9 mouse cellular contexts compared by ENCODE assay signal in the genomic region with DNA sequence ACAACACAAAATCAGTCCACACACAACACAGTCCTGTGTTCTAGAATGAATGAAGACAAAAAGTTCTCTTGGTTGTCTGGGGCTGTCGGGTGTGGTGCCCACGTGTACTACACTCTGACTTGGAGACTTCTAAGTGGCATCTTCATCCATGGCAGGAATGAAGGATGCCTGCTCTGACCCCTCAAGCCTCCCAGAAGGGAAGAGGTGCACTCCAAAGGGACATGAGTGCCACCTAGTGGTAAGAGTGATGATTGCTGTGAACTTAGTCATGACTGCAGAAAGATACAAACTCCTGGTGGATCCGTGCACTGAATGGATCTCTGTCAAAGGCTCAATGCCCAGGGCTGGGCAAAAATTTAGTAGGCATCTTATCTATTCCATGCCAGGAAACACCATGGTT. TPM values are rescaled to one million over a fixed set of nuclear protein-coding genes. Genes with fewer than 3 reads are reported as not detected.
A peak's percentile ranks its signal among the peaks of the same experiment; 100 is the strongest.
DNase-seq lines count a peak whose midpoint lies in the region; ATAC-seq and TF ChIP-seq lines count a peak whose summit lies in the region.
"Had no signal": no experiment of that assay in that cellular context is flagged by ENCODE, and none has a peak within 500 bp of the region (broad histone marks: within the 10 kb centered on the region; RNA-seq: fewer than 3 reads in every experiment).

No protein-coding gene starts in this region.

- no peaks in the 10 kb centered on the region for H3K4me1 ChIP-seq in embryonic facial prominence, embryonic 14.5 days (ENCODE audit: control insufficient read depth, insufficient read depth, low read length)
- no peaks in the 10 kb centered on the region for H3K4me1 ChIP-seq in hindbrain, postnatal 0 days (ENCODE audit: insufficient read depth, low read length)
- H3K4me1 ChIP-seq in limb, embryonic 11.5 days (ENCODE audit: control insufficient read depth, insufficient read depth, low read length), result no peaks in the 10 kb centered on the region

- DNase-seq in urinary bladder, postnatal 25 days (ENCODE audit: low spot score), result peak; percentile 59
- no peak for DNase-seq in urinary bladder, postnatal 4 days (ENCODE audit: low spot score in 2 of 2)
- peak; percentile 70 to 81 for DNase-seq in adrenal gland, postnatal 36 days
- DNase-seq in embryonic facial prominence, embryonic 14.5 days (ENCODE audit: low spot score), result peak; percentile 70
- peak; percentile 89 for DNase-seq in hindbrain, postnatal 0 days (ENCODE audit: low spot score)
- peak; percentile 81 for DNase-seq in limb, embryonic 11.5 days (ENCODE audit: low spot score)

- no peak overlapping the region for H3K9ac ChIP-seq in embryonic facial prominence, embryonic 14.5 days (ENCODE audit: low read depth, low read length)
- H3K9ac ChIP-seq in hindbrain, postnatal 0 days (replicated peaks; ENCODE audit: low read length), result no peak overlapping the region
- no peak overlapping the region for H3K9ac ChIP-seq in limb, embryonic 11.5 days (ENCODE audit: low read length)

- no peak overlapping the region for H3K4me3 ChIP-seq in embryonic facial prominence, embryonic 14.5 days (ENCODE audit: low read depth, low read length)
- no peak overlapping the region for H3K4me3 ChIP-seq in hindbrain, postnatal 0 days (ENCODE audit: low read length)
- no peak overlapping the region for H3K4me3 ChIP-seq in limb, embryonic 11.5 days (ENCODE audit: low read depth, low read length)

- no peaks in the 10 kb centered on the region for H3K27me3 ChIP-seq in embryonic facial prominence, embryonic 14.5 days (replicated peaks; ENCODE audit: control insufficient read depth, insufficient read depth, low read length)
- no peaks in the 10 kb centered on the region for H3K27me3 ChIP-seq in hindbrain, postnatal 0 days (ENCODE audit: insufficient read depth, low read length)
- H3K27me3 ChIP-seq in limb, embryonic 11.5 days (ENCODE audit: control insufficient read depth, insufficient read depth, low read length), result 0 out of 2 replicates have a peak, but pooled peaks cover 3% of the 10 kb centered on the region

- H3K27ac ChIP-seq in embryonic facial prominence, embryonic 14.5 days (replicated peaks; ENCODE audit: low read depth, low read length), result no peak overlapping the region
- H3K27ac ChIP-seq in hindbrain, postnatal 0 days, result no peak overlapping the region
- H3K27ac ChIP-seq in limb, embryonic 11.5 days (replicated peaks; ENCODE audit: low read depth, low read length), result no peak overlapping the region

- ATAC-seq in embryonic facial prominence, embryonic 14.5 days (ENCODE audit: low read depth), result peak; percentile 47; the same call in 1 of the 2 replicates
- ATAC-seq in hindbrain, postnatal 0 days, result peak; percentile 66
- no peak for ATAC-seq in limb, embryonic 11.5 days (ENCODE audit: insufficient number of reproducible peaks, low FRiP score, low TSS enrichment, low read depth)
- ATAC-seq in neutrophil, adult 5-6 weeks (ENCODE audit: extremely low read depth, insufficient number of reproducible peaks, low FRiP score, poor library complexity, severe bottlenecking), result peak; percentile 62; the same call in 1 of the 2 replicates
- ATAC-seq in activated CD4-positive, CD25-positive, alpha-beta regulatory T cell, adult 4 months, result no peak

- H3K9me3 ChIP-seq in embryonic facial prominence, embryonic 14.5 days (ENCODE audit: control insufficient read depth, low read length), result no peaks in the 10 kb centered on the region
- no peaks in the 10 kb centered on the region for H3K9me3 ChIP-seq in hindbrain, postnatal 0 days (ENCODE audit: low read length)
- no peaks in the 10 kb centered on the region for H3K9me3 ChIP-seq in limb, embryonic 11.5 days (ENCODE audit: control insufficient read depth, low read length)

- TF ChIP-seq CTCF in hindbrain, postnatal 0 days (IDR thresholded peaks at IDR 0.05; ENCODE audit: low read depth), result peak; percentile 96

- H3K4me2 ChIP-seq in embryonic facial prominence, embryonic 14.5 days (ENCODE audit: low read depth, low read length), result no peak overlapping the region
- H3K4me2 ChIP-seq in hindbrain, postnatal 0 days (ENCODE audit: low read depth, low read length), result no peak overlapping the region
- H3K4me2 ChIP-seq in limb, embryonic 11.5 days (ENCODE audit: low read depth, severe bottlenecking), result no peak overlapping the region

- 4% methylated on average over 3 of the region's 3 CpGs for WGBS in embryonic facial prominence, embryonic 14.5 days
- WGBS in hindbrain, postnatal 0 days, result 5% methylated on average over 3 of the region's 3 CpGs
- 7% methylated on average over 3 of the region's 3 CpGs for WGBS in limb, embryonic 11.5 days

- no peaks in the 10 kb centered on the region for H3K36me3 ChIP-seq in embryonic facial prominence, embryonic 14.5 days (ENCODE audit: control insufficient read depth, insufficient read depth, low read length)
- H3K36me3 ChIP-seq in hindbrain, postnatal 0 days (ENCODE audit: insufficient read depth, low read length), result no peaks in the 10 kb centered on the region
- no peaks in the 10 kb centered on the region for H3K36me3 ChIP-seq in limb, embryonic 11.5 days (ENCODE audit: control insufficient read depth, insufficient read depth, low read length)

RNA-seq across cellular contexts. Expression of gene Gja4, which starts 5.8 kb away (rescaled TPM):
- total RNA-seq in adrenal gland, postnatal 36 days (2021), result 1 to 10 TPM; 4.5 to 4.7 TPM
- 20.0 and 20.7 TPM in 2 replicates for polyA plus RNA-seq in embryonic facial prominence, embryonic 14.5 days (2014; fragmentation: Nextera tagmentation; extraction: Ambion mirVana)
- total RNA-seq in hindbrain, postnatal 0 days (2014; rRNA removed), result 20.8 and 30.8 TPM in 2 replicates
- polyA plus RNA-seq in hindbrain, postnatal 0 days (2015; fragmentation: Nextera tagmentation; extraction: Ambion mirVana), result 19.4 and 20.5 TPM in 2 replicates
- polyA plus RNA-seq in limb, embryonic 11.5 days (2014; fragmentation: Nextera tagmentation; extraction: Ambion mirVana), result 11.8 and 11.9 TPM in 2 replicates
- not detected in 2 replicates for total RNA-seq in neutrophil, adult 5-6 weeks (2017)
- not detected for polyA plus RNA-seq in activated CD4-positive, CD25-positive, alpha-beta regulatory T cell, adult 4 months (2017; shearing (Covaris generic))

RNA-seq across cellular contexts. Expression of gene Gjb3, which starts 11.0 kb away (rescaled TPM):
- not detected for total RNA-seq in adrenal gland, postnatal 36 days (2021)
- 5.4 and 5.7 TPM in 2 replicates for polyA plus RNA-seq in embryonic facial prominence, embryonic 14.5 days (2014; fragmentation: Nextera tagmentation; extraction: Ambion mirVana)
- 0.21 and 0.83 TPM in 2 replicates for total RNA-seq in hindbrain, postnatal 0 days (2014; rRNA removed)
- polyA plus RNA-seq in hindbrain, postnatal 0 days (2015; fragmentation: Nextera tagmentation; extraction: Ambion mirVana), result 0.44 and 0.59 TPM in 2 replicates
- 5.3 and 6.2 TPM in 2 replicates for polyA plus RNA-seq in limb, embryonic 11.5 days (2014; fragmentation: Nextera tagmentation; extraction: Ambion mirVana)
- not detected in 2 replicates for total RNA-seq in neutrophil, adult 5-6 weeks (2017)
- polyA plus RNA-seq in activated CD4-positive, CD25-positive, alpha-beta regulatory T cell, adult 4 months (2017; shearing (Covaris generic)), result not detected
- total RNA-seq: gastrocnemius, postnatal 4 days had no signal

RNA-seq across cellular contexts. Expression of gene Gjb4, which starts 34.3 kb away (rescaled TPM):
- not detected for total RNA-seq in adrenal gland, postnatal 36 days (2021)
- polyA plus RNA-seq in embryonic facial prominence, embryonic 14.5 days (2014; fragmentation: Nextera tagmentation; extraction: Ambion mirVana), result 0.60 and 1.3 TPM in 2 replicates
- not detected in 2 replicates for total RNA-seq in hindbrain, postnatal 0 days (2014; rRNA removed)
- polyA plus RNA-seq in hindbrain, postnatal 0 days (2015; fragmentation: Nextera tagmentation; extraction: Ambion mirVana), result not detected in 2 replicates
- 0.13 TPM in 1 of 2 replicates, not detected in the other for polyA plus RNA-seq in limb, embryonic 11.5 days (2014; fragmentation: Nextera tagmentation; extraction: Ambion mirVana)
- not detected in 2 replicates for total RNA-seq in neutrophil, adult 5-6 weeks (2017)
- polyA plus RNA-seq in activated CD4-positive, CD25-positive, alpha-beta regulatory T cell, adult 4 months (2017; shearing (Covaris generic)), result not detected
- total RNA-seq: gastrocnemius, postnatal 4 days had no signal

RNA-seq across cellular contexts. Expression of gene Gjb5, which starts 38.4 kb away (rescaled TPM):
- total RNA-seq in adrenal gland, postnatal 36 days (2021), result under 1 TPM; 0.36 to 0.40 TPM
- 1.1 and 1.4 TPM in 2 replicates for polyA plus RNA-seq in embryonic facial prominence, embryonic 14.5 days (2014; fragmentation: Nextera tagmentation; extraction: Ambion mirVana)
- 0.40 and 0.73 TPM in 2 replicates for total RNA-seq in hindbrain, postnatal 0 days (2014; rRNA removed)
- polyA plus RNA-seq in hindbrain, postnatal 0 days (2015; fragmentation: Nextera tagmentation; extraction: Ambion mirVana), result 0.51 and 0.57 TPM in 2 replicates
- polyA plus RNA-seq in limb, embryonic 11.5 days (2014; fragmentation: Nextera tagmentation; extraction: Ambion mirVana), result 0.82 and 0.88 TPM in 2 replicates
- not detected in 2 replicates for total RNA-seq in neutrophil, adult 5-6 weeks (2017)
- polyA plus RNA-seq in activated CD4-positive, CD25-positive, alpha-beta regulatory T cell, adult 4 months (2017; shearing (Covaris generic)), result not detected

Comparison
In these comparisons a context has a peak if more than half of its experiments do, and no peak if none do; other contexts are left out.
1. DNase-seq: peak in urinary bladder, postnatal 25 days (single experiment), adrenal gland, postnatal 36 days (2 of 2), embryonic facial prominence, embryonic 14.5 days (single experiment), hindbrain, postnatal 0 days (single experiment) and limb, embryonic 11.5 days (single experiment); none in urinary bladder, postnatal 4 days (0 of 2).
2. ATAC-seq: peak in embryonic facial prominence, embryonic 14.5 days (single experiment), hindbrain, postnatal 0 days (single experiment) and neutrophil, adult 5-6 weeks (single experiment); none in limb, embryonic 11.5 days (single experiment) and activated CD4-positive, CD25-positive, alpha-beta regulatory T cell, adult 4 months (single experiment).
3. RNA of gene Gja4, which starts 5.8 kb away (polyA plus RNA-seq): 20.0 to 20.7 TPM in embryonic facial prominence, embryonic 14.5 days, 19.4 to 20.5 TPM in hindbrain, postnatal 0 days and 11.8 to 11.9 TPM in limb, embryonic 11.5 days; not detected in activated CD4-positive, CD25-positive, alpha-beta regulatory T cell, adult 4 months; every median in the first group is over 10 times any median in the second.